ENCODE assay signal across 8 mouse cellular contexts in the genomic region with DNA sequence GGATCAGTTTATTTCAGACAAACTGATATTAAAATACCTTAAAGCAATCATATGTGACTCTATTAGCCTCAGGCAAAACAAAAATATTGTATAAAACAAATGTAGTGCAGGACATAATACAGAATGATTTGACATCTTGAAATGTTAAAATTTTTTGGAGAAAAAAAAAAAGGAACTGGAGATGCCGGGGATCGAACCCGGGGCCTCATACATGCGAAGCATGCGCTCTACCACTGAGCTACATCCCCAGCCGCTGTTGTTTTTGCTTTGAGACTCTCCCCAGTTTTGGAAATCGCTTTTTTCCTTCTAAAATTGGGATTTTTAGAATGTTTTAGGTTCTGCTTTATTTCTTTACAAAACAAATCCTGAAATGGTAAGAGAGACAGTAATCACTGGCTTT. TPM values are rescaled to one million over a fixed set of nuclear protein-coding genes. Genes with fewer than 3 reads are reported as not detected.
DNase-seq lines count a peak whose midpoint lies in the region; ATAC-seq and TF ChIP-seq lines count a peak whose summit lies in the region.

No protein-coding gene starts in this region.

- H3K4me3 ChIP-seq in cortical plate, adult 2 months (ENCODE audit: insufficient read depth, low read length), result peak overlapping the region; percentile 49
- peak overlapping the region; percentile 74 for H3K4me3 ChIP-seq in heart, embryonic 12.5 days
- peak overlapping the region; percentile 69 for H3K4me3 ChIP-seq in kidney, postnatal 0 days (replicated peaks; ENCODE audit: low read depth, low read length)
- H3K4me3 ChIP-seq in lung, postnatal 0 days (ENCODE audit: low read depth, low read length), result peak overlapping the region; percentile 59

- H3K4me2 ChIP-seq in heart, embryonic 12.5 days, result peak overlapping the region; percentile 78; the same call in 1 of the 2 replicates
- peak overlapping the region; percentile 64 for H3K4me2 ChIP-seq in kidney, postnatal 0 days (ENCODE audit: low read length)
- peak overlapping the region; percentile 58 for H3K4me2 ChIP-seq in lung, postnatal 0 days (replicated peaks; ENCODE audit: low read depth, low read length)

- TF ChIP-seq CTCF in cortical plate, adult 2 months (IDR thresholded peaks at IDR 0.05; ENCODE audit: extremely low read depth, insufficient read depth, low read length), result no peak
- TF ChIP-seq CTCF in kidney, postnatal 0 days (IDR thresholded peaks at IDR 0.05; ENCODE audit: low read depth), result no peak
- no peak for TF ChIP-seq CTCF in lung, postnatal 0 days (IDR thresholded peaks at IDR 0.05)

- ATAC-seq in frontal cortex, adult (ENCODE audit: low TSS enrichment), result peak; percentile 32; the same call in 1 of the 2 replicates
- no peak for ATAC-seq in heart, embryonic 12.5 days (ENCODE audit: insufficient number of reproducible peaks, low FRiP score)
- ATAC-seq in kidney, postnatal 0 days (replicated peaks; ENCODE audit: low FRiP score, low read depth), result no peak
- ATAC-seq in lung, postnatal 0 days, result peak; percentile 59

- H3K9me3 ChIP-seq in heart, embryonic 12.5 days (replicated peaks), result no peaks in the 10 kb centered on the region
- no peaks in the 10 kb centered on the region for H3K9me3 ChIP-seq in kidney, postnatal 0 days (replicated peaks; ENCODE audit: low read length)
- H3K9me3 ChIP-seq in lung, postnatal 0 days (ENCODE audit: low read length), result no peaks in the 10 kb centered on the region

- no peaks in the 10 kb centered on the region for H3K4me1 ChIP-seq in cortical plate, adult 2 months (ENCODE audit: control insufficient read depth, insufficient read depth, low read length)
- H3K4me1 ChIP-seq in heart, embryonic 12.5 days (replicated peaks), result 0 out of 2 replicates have a peak, but pooled peaks cover 7% of the 10 kb centered on the region
- H3K4me1 ChIP-seq in kidney, postnatal 0 days (replicated peaks; ENCODE audit: insufficient read depth, low read length), result 0 out of 2 replicates have a peak, but pooled peaks cover 3% of the 10 kb centered on the region
- H3K4me1 ChIP-seq in lung, postnatal 0 days (ENCODE audit: insufficient read depth, low read depth, low read length), result peaks cover 4% of the 10 kb centered on the region; the same call in 1 of the 2 replicates

- TF ChIP-seq EP300 in lung, postnatal 0 days (IDR thresholded peaks at IDR 0.05), result 0 out of 2 replicates have a peak, but pooled peaks have one; percentile 12

- H3K27ac ChIP-seq in cortical plate, adult 2 months (ENCODE audit: insufficient read depth, low read length), result no peak overlapping the region
- no peak overlapping the region for H3K27ac ChIP-seq in heart, embryonic 12.5 days (ENCODE audit: poor library complexity, severe bottlenecking)
- no peak overlapping the region for H3K27ac ChIP-seq in kidney, postnatal 0 days
- no peak overlapping the region for H3K27ac ChIP-seq in lung, postnatal 0 days (ENCODE audit: low read length)

- TF ChIP-seq POLR2A in cortical plate, adult 2 months (IDR thresholded peaks at IDR 0.05; ENCODE audit: extremely low read depth, insufficient read depth, low read length), result no peak

- no peak overlapping the region for H3K9ac ChIP-seq in heart, embryonic 12.5 days
- H3K9ac ChIP-seq in kidney, postnatal 0 days (ENCODE audit: low read depth, low read length), result no peak overlapping the region
- no peak overlapping the region for H3K9ac ChIP-seq in lung, postnatal 0 days (replicated peaks; ENCODE audit: low read depth)

- DNase-seq in frontal cortex, postnatal 36 days (ENCODE audit: low spot score in 2 of 2), result no peak
- DNase-seq in MN1 (ENCODE audit: low spot score), result peak; percentile 61
- peak; percentile 67 for DNase-seq in kidney, postnatal 0 days (ENCODE audit: low spot score)
- peak; percentile 58 for DNase-seq in lung, postnatal 0 days (ENCODE audit: low spot score)
- peak; percentile 65 for DNase-seq in retina, postnatal 1 day

- H3K27me3 ChIP-seq in heart, embryonic 12.5 days (replicated peaks), result no peaks in the 10 kb centered on the region
- no peaks in the 10 kb centered on the region for H3K27me3 ChIP-seq in kidney, postnatal 0 days (ENCODE audit: insufficient read depth, low read length)
- no peaks in the 10 kb centered on the region for H3K27me3 ChIP-seq in lung, postnatal 0 days (replicated peaks; ENCODE audit: insufficient read depth, low read length)

- no peaks in the 10 kb centered on the region for H3K36me3 ChIP-seq in heart, embryonic 12.5 days
- no peaks in the 10 kb centered on the region for H3K36me3 ChIP-seq in kidney, postnatal 0 days (ENCODE audit: insufficient read depth, low read length)
- no peaks in the 10 kb centered on the region for H3K36me3 ChIP-seq in lung, postnatal 0 days (ENCODE audit: insufficient read depth, low read length)

- under 1% methylated on average over 7 of the region's 7 CpGs for WGBS in heart, embryonic 12.5 days
- 1% methylated on average over 7 of the region's 7 CpGs for WGBS in kidney, postnatal 0 days
- 1% methylated on average over 7 of the region's 7 CpGs for WGBS in lung, postnatal 0 days

RNA-seq across cellular contexts. Expression of gene Abt1, which starts 14.9 kb away (rescaled TPM):
- 7.8 and 8.3 TPM in 2 replicates for polyA plus RNA-seq in cortical plate, adult 2 months (2012; rRNA removed)
- polyA plus RNA-seq in heart, embryonic 12.5 days (2016; fragmentation: Nextera tagmentation; extraction: Ambion mirVana), result 8.1 and 8.9 TPM in 2 replicates
- polyA plus RNA-seq in kidney, postnatal 0 days (2015; fragmentation: Nextera tagmentation; extraction: Ambion mirVana), result 10.0 and 10.4 TPM in 2 replicates
- polyA plus RNA-seq in lung, postnatal 0 days (2015; fragmentation: Nextera tagmentation; extraction: Ambion mirVana), result 8.4 and 8.7 TPM in 2 replicates

RNA-seq across cellular contexts. Expression of gene Btn1a1, which starts 27.2 kb away (rescaled TPM):
- polyA plus RNA-seq in cortical plate, adult 2 months (2012; rRNA removed), result 0.04 and 0.06 TPM in 2 replicates
- 2.6 and 2.9 TPM in 2 replicates for polyA plus RNA-seq in heart, embryonic 12.5 days (2016; fragmentation: Nextera tagmentation; extraction: Ambion mirVana)
- 0.06 TPM in 1 of 2 replicates, not detected in the other for polyA plus RNA-seq in kidney, postnatal 0 days (2015; fragmentation: Nextera tagmentation; extraction: Ambion mirVana)
- polyA plus RNA-seq in lung, postnatal 0 days (2015; fragmentation: Nextera tagmentation; extraction: Ambion mirVana), result 0.14 and 0.21 TPM in 2 replicates

RNA-seq across cellular contexts. Expression of gene Btn2a2, which starts 50.1 kb away (rescaled TPM):
- 0.69 and 0.95 TPM in 2 replicates for polyA plus RNA-seq in cortical plate, adult 2 months (2012; rRNA removed)
- polyA plus RNA-seq in heart, embryonic 12.5 days (2016; fragmentation: Nextera tagmentation; extraction: Ambion mirVana), result 0.45 and 0.58 TPM in 2 replicates
- polyA plus RNA-seq in kidney, postnatal 0 days (2015; fragmentation: Nextera tagmentation; extraction: Ambion mirVana), result 0.13 and 0.28 TPM in 2 replicates
- 0.06 and 0.07 TPM in 2 replicates for polyA plus RNA-seq in lung, postnatal 0 days (2015; fragmentation: Nextera tagmentation; extraction: Ambion mirVana)

Comparison
In these comparisons a context has a peak if more than half of its experiments do, and no peak if none do; other contexts are left out.
1. ATAC-seq: peak in frontal cortex, adult (single experiment) and lung, postnatal 0 days (single experiment); none in heart, embryonic 12.5 days (single experiment) and kidney, postnatal 0 days (single experiment).
2. DNase-seq: peak in MN1 (single experiment), kidney, postnatal 0 days (single experiment), lung, postnatal 0 days (single experiment) and retina, postnatal 1 day (single experiment); none in frontal cortex, postnatal 36 days (0 of 2).
3. Peak in every context shown above with its lines, with median percentiles within 50 percentile points of each other: H3K4me3 ChIP-seq and H3K4me2 ChIP-seq.